Mouse (Mus musculus) heart, postnatal 10 days (tissue): ENCODE results near the gene Olfr791. TPM values are rescaled to one million over a fixed set of nuclear protein-coding genes. Genes with fewer than 3 reads are reported as not detected.

ENCODE experiments used
- DNase-seq, 2 experiments: peaks; one replicate each; pipeline ENCODE4 v3.0.0; 2021
- intact Hi-C: fragments of 180-260 bp; cut with DNase I; formaldehyde crosslinking; loops from one replicate; pipeline ENCODE4 v1.15.1; 2025
- total RNA-seq, 2 experiments: library from RNA; stranded (reverse); gene quantifications; 2 replicates each; pipeline ENCODE4 v1.2.3; 2021

Olfr791 gene
- total RNA-seq: not detected

DNA sequence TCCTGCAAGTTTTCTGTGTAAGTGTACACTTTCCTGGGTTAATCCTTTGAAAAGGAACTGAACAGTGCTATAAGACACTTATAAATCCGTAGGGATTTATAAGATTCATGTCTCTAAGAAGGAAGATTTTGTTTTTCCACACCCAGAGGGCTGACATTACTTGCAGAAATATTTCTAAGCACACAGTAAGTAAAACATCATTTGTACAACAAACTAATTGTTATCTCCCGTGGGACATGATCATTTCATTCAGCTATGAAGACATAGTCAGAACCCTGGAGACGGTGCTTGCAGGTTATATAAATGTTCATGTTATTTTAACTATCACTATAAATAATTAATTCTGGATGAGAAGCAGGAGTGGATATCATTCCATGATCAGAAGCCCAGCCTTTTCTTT, at the start of gene Olfr791:
Olfr791 (plus strand) TSS at position 301 of the 400 bp plus-strand sequence.
- intact Hi-C loops: no loop called here
- DNase-seq: no peak

DNA sequence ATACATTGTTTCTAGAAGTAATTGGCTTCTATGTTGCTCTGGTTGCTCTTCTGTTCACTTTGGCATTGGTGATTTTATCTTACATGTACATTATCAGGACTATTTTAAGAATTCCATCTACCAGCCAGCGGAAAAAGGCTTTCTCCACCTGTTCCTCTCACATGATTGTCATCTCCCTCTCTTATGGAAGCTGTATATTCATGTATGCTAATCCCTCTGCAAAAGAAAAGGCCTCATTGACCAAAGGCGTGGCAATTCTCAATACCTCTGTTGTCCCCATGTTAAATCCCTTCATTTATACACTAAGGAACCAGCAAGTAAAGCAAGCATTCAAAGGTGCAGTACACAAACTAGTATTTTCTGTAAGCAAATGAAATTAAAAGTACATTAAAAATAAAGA, 48.3 kb upstream of the Olfr791 start:
- intact Hi-C loops: no loop called here
- DNase-seq: no peak

DNA sequence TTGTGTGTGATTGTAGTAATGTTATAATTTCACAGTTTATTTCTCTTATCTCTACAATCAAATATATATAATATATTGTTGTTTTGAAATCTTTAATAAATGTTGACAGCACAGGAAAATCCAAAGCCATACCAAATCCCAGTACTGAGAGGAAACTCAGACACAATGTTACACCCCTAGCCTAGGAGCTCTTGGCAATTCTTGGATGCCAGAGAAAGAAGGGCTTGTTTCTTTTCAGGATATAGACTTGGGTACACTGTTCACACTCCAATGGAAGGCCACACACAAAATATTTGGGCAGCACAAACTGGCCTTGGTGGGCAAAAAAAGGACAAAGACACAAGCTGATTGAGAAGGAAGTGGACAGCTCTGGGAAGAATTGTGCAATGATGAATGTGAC, 47.9 kb upstream of the Olfr791 start:
- DNase-seq: no peak
- intact Hi-C loops: no loop called here

DNA sequence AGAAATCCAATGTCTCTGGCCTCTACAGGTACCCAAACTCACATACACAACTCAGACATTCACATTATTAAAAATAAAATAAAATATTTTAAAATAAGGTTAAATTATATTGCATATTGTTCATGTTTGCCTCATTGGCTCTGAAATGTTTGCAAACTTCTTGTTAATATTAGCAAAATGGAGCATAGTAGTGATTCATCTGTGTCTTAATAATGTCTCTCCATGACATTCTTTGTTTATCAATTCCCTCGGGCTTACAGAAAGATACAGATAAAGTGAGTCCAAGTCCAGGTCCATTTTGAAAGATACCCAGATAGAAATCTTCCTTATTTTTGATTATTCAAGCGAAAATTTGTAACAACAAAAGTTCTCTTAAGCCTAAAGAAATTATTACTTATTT, 37.1 kb upstream of the Olfr791 start, which contains the start of gene Olfr789:
Olfr789 (plus strand) TSS at position 301 of the 400 bp plus-strand sequence.
- DNase-seq: no peak
- intact Hi-C loops: no loop called here

DNA sequence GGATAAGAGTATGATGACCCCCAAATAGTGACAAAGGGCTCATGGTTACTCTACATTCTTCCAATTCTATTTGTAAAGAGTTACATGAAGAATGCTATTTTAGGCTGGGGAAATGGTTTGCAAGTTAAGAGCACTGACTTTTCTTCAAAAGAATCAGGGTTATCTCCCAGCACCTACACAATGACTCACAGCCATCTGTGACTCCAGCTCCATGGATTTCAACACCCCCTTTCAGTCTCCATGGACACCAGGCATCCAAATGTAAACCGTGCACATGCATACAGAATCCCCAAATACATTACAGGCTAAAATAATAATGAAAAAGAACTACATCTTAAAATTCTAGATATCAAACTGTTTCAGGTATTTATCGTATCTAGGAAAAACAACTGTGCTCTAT, 31.5 kb upstream of the Olfr791 start:
- DNase-seq: no peak
- intact Hi-C loops: no loop called here

DNA sequence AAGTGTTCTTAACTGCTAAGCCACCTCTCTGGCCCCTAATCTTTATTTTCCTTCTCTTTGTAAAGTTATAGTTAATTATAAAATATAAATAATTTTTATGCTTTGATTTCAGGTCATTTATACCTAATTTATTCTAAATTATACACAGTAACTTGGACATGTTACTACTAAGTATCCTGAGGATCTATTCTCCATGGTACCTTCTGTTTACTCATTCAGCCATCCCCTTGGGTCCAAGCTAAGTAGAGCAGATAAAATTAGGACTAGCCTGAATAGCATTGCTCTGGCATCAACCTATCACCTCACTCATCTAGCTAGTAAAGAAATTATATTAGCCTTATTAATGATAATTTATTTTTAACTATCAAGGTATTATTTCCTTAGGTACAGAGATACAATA, 23.4 kb upstream of the Olfr791 start, which contains the start of gene Olfr790:
Olfr790 (plus strand) TSS at position 301 of the 400 bp plus-strand sequence.
- DNase-seq: no peak
- intact Hi-C loops: no loop called here

DNA sequence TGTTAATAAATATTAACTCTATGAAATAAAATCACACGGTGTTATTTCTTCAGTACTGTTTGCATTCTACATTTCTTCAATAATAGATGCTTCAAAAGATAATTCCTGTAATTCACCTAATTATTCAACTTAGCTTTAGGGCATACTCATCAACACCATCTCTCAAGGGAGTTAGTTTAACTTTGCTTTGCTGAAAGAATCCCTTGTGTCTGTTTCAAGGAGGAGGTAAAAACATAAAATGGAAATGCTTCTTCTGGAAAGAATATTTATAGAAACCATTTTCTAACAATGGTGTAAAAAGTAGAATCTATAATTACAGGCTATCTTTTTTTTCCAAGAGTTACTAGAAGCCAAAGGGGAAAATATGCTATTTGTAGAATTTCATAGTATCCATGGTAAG, 17.3 kb downstream of the Olfr791 start, which contains the start of gene Olfr792:
Olfr792 (plus strand) TSS at position 301 of the 400 bp plus-strand sequence.
- no peak for DNase-seq
- intact Hi-C loops: no loop called here

DNA sequence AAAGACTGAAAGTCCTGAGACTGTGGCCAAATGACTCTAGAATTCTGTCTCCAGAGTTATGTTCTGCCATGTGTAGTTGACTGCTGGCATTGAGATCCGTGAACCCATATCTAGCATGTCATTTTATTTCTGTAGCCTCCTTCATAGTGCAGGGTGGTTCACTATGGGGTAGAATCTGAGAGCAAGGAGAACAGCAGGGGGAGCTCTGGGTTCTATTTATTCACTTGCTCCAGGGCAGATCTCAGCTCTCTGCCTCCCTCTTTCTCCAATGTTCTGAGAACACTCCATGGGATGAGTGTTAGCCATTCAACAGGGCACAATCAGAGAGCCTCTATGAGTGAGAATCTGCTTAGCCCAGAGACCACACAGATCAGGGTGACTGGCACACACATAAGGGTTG, 27.8 kb downstream of the Olfr791 start:
- no peak for DNase-seq
- intact Hi-C loops: loop anchor here (10.0 kb wide), 1 partner anchor 545 kb away; no protein-coding TSS in a partner anchor

DNA sequence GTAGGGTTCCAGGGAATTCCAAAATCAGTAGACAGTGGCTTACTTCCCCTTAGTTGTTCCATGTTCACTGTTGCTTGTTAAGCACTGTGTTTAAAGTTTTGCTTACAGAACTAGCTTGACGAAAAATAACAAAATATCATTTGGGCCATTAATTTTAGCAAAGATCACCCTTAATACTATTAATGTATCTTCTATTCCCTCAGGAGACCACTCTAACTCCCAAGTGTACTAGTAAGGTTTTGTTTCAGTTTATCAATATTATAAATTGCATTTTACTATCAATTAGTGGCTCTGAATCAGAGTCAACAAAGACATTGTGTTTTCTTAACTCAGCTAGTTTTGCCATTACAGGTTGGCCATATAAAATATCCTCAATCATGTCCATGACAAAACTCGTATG, 45.8 kb downstream of the Olfr791 start, which contains the start of gene Olfr794:
Olfr794 (plus strand) TSS at position 301 of the 400 bp plus-strand sequence.
- intact Hi-C loops: no loop called here
- no peak for DNase-seq

DNA sequence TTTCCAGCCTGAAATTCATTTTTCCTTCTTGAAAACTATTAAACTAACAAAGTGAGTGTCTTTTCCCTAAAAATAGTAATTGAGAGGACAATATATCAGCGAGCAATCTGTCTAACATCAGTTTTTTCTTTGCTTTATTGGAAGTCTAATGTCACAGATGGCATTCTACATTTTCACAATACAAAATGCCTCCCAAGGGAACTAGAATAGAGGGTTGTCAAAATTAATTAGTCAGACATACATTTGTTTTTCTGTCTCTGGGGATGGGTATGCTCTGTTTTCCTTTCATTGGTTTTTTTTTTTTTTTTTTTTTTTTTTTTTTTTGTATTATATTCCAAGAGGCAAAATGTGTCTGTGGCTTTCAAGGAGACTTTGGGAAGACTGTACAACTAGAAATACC, 55.5 kb downstream of the Olfr791 start:
- DNase-seq: no peak
- intact Hi-C loops: no loop called here

Other genes starting within 250 kb of the Olfr791 start
- gene Olfr780, start 203.7 kb upstream of the Olfr791 start, total RNA-seq: not detected
- not detected for gene Olfr781, start 192.9 kb upstream of the Olfr791 start, total RNA-seq
- gene Olfr782, start 172.9 kb upstream of the Olfr791 start, total RNA-seq: not detected
- gene Olfr784, start 137.7 kb upstream of the Olfr791 start, total RNA-seq: not detected
- gene Olfr785, start 116.4 kb upstream of the Olfr791 start, total RNA-seq: not detected
- gene Olfr786, start 94.5 kb upstream of the Olfr791 start, total RNA-seq: not detected
- gene Olfr787, start 59.9 kb upstream of the Olfr791 start, total RNA-seq: not detected
- not detected for gene Olfr788, start 50.8 kb upstream of the Olfr791 start, total RNA-seq
- gene Olfr789, start 37.0 kb upstream of the Olfr791 start, total RNA-seq: not detected
- gene Olfr790, start 23.3 kb upstream of the Olfr791 start, total RNA-seq: not detected
- gene Olfr792, start 17.4 kb downstream of the Olfr791 start, total RNA-seq: not detected
- not detected for gene Olfr794, start 45.9 kb downstream of the Olfr791 start, total RNA-seq
- gene Olfr796, start 90.8 kb downstream of the Olfr791 start, total RNA-seq: not detected
- not detected for gene Olfr798, start 106.1 kb downstream of the Olfr791 start, total RNA-seq
- not detected for gene Olfr799, start 115.7 kb downstream of the Olfr791 start, total RNA-seq
- gene Olfr800, start 135.9 kb downstream of the Olfr791 start, total RNA-seq: not detected
- gene Olfr801, start 152.1 kb downstream of the Olfr791 start, total RNA-seq: not detected
- gene Olfr802, start 166.4 kb downstream of the Olfr791 start, total RNA-seq: not detected
- not detected for gene Olfr803, start 172.5 kb downstream of the Olfr791 start, total RNA-seq
- not detected for gene Olfr804, start 181.4 kb downstream of the Olfr791 start, total RNA-seq
- not detected for gene Olfr805, start 207.6 kb downstream of the Olfr791 start, total RNA-seq
- not detected for gene Olfr806, start 220.1 kb downstream of the Olfr791 start, total RNA-seq
- gene Olfr807, start 236.0 kb downstream of the Olfr791 start, total RNA-seq: not detected
- not detected for gene Olfr808, start 243.7 kb downstream of the Olfr791 start, total RNA-seq